Mouse (Mus musculus): ENCODE measurements around the gene Fam180a.

Fam180a gene

GRCm38 (mm10) chr6:35288114-35288761 lies 37.7 kb downstream of the Fam180a start:
- CTCF ChIA-PET: interaction anchor here (0.6 to 1.5 kb wide), 7 partner anchors 13 to 92 kb away, joined by 3 to 12 read pairs (median 3); no protein-coding TSS in a partner anchor
- POLR2A ChIA-PET: interaction anchor here in 3 of 4 experiments (0.5 to 1.9 kb wide), 13 partner anchors 8 to 340 kb away, joined by 3 to 6 read pairs (median 3); partner anchors contain the start of gene Fam180a (in 1 of the 3)

DNA sequence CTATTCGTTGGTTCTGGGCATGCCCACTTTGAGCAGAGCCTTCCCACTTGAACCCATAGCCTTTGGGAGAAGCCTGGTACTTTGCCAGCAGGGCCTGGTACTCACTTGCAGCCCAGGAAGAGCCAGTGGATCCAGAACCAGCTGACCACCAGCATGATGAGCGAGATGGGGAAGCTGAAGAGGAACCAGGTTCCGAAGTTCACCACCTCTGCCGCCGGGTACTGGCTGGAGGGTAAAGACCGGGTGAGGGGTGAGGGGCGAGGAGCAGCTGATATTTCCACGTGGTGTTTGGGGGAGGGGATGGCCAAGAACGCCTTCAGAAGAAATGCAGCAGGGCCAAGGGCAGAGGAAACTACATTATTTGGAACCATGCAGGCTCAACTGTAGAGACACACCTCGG lies 46.6 kb downstream of the Fam180a start:
- CTCF ChIA-PET: no interaction called here
- POLR2A ChIA-PET: interaction anchor here in 2 of 4 experiments (1.0 to 1.6 kb wide), 4 partner anchors 9 to 74 kb away, joined by 3 to 5 read pairs (median 4); no protein-coding TSS in a partner anchor

GRCm38 (mm10) chr6:35277903-35278587 lies 47.9 kb downstream of the Fam180a start:
- ChIA-PET CTCF (interaction anchor here in 1 of 4 experiments (0.6 kb wide), 1 partner anchor 19 kb away, joined by 4 read pairs; no protein-coding TSS in a partner anchor), POLR2A (interaction anchor here in 2 of 4 experiments (0.6 to 1.6 kb wide), 3 partner anchors 9 to 101 kb away, joined by 3 to 10 read pairs (median 7); partner anchors contain the start of gene Nup205 (in 1 of the 2))

- ChIA-PET POLR2A (no interaction called here), CTCF (interaction anchor here in 1 of 4 experiments (1.9 kb wide), 1 partner anchor 75 kb away, joined by 4 read pairs; no protein-coding TSS in a partner anchor)
Measured at GRCm38 (mm10) chr6:35273391-35274082, 52.4 kb downstream of the Fam180a start.

DNA sequence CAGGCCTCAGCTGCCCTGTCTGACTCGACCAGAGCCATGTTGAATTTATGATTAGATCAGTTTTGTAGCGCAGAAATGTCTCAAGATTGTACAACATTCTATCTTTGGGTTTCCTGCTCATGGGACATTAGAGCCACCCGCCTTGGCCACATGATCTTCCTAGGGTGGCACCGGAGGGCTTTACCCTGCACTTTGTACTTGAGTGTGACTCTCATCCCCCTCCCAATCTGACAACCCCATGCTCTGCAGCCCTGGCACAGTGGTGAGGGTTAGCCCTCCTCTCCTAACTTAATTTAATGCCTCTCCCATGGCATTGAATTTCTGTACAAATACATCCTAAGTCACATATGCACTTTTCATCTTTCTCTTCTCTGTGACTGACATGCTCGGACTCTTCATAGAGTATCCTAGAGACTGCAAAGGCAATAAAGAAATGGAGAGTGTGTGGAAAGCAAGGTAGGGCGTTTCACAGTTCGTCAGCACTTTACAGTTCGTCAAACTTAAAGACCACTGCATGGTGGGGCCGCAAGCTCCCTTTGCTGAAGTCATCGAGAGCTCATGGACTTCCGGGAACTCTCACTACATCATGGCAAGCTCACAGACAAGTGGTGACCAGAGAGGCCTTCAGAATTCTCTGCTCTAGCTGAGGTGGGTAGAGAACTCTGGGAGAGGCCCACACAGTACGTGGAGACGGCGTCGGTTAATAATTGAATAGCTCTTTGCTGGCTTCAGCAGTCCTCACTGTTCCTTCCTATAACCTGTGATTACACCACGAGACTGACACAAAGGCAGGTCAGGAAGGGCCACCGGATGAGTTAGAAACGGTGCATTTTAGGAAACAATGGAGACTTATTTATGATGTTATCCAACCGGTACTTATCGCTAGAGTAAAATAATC lies 53.8 kb downstream of the Fam180a start:
- ChIA-PET CTCF (interaction anchor here in 2 of 4 experiments (0.6 to 1.4 kb wide), 2 partner anchors 16 kb away, joined by 5 to 12 read pairs; no protein-coding TSS in a partner anchor), POLR2A (interaction anchor here in 3 of 4 experiments (0.7 to 4.4 kb wide), 14 partner anchors 9 to 271 kb away, joined by 3 to 30 read pairs (median 3); no protein-coding TSS in a partner anchor)

DNA sequence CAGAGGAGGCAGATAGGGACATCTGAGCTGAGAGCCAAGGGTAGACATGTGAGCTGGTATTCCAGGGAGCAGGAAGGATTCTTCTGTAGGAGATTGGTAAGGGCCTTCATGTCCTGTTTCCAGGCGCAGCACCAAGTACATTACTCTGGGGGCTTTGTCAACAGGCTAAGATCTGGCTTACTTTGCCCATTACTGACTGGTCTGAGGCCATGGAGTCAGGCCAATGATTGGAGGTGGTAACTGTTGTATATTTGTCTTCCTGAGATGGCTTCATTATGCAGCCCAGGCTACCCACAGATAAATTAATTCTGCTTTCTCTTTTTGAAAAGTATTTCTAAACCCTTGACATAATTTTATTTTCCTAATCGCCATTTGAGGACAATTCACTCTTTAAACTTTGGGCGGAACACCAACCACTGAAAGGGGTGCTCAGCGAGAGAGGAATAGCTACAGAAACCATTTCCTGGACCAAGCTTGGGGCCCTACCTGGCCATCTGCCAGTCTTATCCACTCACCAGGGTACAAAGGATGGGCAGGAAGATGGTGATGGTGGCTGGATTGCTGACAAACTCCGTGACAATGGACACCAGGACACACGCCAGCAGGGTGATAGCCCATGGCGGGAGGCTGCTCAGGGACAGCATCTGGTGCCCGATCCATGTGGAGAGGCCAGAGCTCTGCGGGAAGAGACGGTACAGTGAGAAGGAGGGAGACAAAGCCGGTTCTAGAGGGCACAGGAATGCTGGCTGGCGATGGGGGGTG lies 54.7 kb downstream of the Fam180a start:
- CTCF ChIA-PET: interaction anchor here in 3 of 4 experiments (0.6 to 3.3 kb wide), 5 partner anchors 12 to 108 kb away, joined by 3 to 12 read pairs (median 5); no protein-coding TSS in a partner anchor
- POLR2A ChIA-PET: interaction anchor here in 3 of 4 experiments (0.7 to 4.4 kb wide), 12 partner anchors 8 to 270 kb away, joined by 3 to 30 read pairs (median 4); no protein-coding TSS in a partner anchor

DNA sequence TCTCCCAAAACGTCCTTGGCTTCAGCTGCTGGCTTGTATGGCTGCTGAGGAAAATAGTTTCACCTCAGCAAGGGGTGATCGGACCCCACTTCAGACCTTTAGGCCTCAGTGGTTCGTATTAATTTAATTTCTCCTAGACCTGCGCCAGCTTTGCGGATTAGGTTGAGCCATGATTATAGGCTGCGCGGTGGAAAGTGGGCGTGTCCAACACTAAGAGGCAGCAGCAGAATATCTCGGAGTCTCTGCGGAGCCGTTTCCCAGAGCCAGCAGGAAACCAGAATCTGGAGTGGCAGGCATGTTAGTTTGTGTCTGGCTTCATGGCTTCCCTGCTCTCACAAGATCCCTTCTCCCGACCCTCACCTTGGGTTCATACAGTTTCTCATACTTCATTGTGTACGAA lies 56.3 kb downstream of the Fam180a start:
- CTCF ChIA-PET: interaction anchor here (1.1 to 3.3 kb wide), 8 partner anchors 9 to 110 kb away, joined by 4 to 11 read pairs (median 4); no protein-coding TSS in a partner anchor
- POLR2A ChIA-PET: interaction anchor here (0.6 to 4.4 kb wide), 20 partner anchors 8 to 953 kb away, joined by 3 to 30 read pairs (median 4); partner anchors contain the start of genes Slc13a4 (in 1 of the 4) and Wdr91 (in 1 of the 4)

DNA sequence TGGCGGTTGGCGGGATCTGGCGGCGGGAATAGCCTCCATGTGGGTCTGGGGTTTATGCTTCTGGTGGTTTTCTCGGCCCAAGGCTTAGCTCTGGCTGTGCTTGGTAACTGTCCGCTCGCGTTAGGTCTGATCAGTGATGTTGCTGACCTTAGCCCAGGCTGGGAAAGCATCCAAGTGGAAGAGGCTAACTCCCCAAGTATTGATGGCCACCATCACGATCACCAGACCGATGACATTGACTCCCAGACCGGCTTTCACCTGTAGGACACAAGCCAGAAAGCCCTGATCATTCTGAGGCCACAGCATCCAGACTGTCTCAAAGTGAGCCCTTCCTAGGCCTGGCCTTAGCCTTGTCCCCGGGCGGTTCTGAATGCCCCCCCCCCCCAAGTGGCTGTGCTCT lies 57.2 kb downstream of the Fam180a start:
- POLR2A ChIA-PET: interaction anchor here (0.5 to 4.4 kb wide), 23 partner anchors 9 to 346 kb away, joined by 3 to 30 read pairs (median 5); no protein-coding TSS in a partner anchor
- CTCF ChIA-PET: interaction anchor here (0.6 to 3.3 kb wide), 9 partner anchors 9 to 694 kb away, joined by 3 to 11 read pairs (median 4); no protein-coding TSS in a partner anchor

DNA sequence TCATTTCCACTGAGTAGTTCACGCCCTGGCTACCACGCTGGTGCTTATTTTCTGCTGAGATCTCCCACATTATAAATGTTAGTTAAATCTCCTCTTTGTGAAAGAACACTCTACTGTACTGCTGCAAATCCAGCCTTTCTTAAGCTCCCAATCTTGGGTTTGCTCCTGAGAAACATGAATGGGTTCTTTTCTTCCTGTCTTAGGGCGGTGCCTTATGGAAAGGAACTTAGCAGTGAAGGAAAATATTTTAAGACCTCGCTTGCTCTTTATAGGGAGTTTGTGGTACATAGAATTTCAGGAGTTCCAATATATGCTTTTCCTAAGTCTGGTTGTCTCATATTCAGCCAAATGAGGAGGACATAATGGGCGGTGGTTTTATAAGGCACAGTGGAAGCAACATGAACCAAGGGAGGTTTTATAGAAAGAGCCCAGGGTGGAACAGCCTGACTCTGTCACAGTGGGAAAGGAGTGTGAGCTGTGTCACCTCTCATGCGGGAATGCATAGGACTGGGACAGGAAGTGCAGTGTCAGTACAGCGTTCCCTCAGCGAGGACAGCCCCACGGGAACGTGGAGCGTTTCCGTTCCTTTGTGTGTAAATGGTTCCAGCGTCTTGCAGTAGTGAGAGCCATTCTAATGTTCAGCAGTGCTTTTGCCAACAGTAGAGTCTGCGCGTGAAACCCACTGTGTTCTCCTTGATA lies 60.2 kb downstream of the Fam180a start:
- CTCF ChIA-PET: interaction anchor here in 1 of 4 experiments (0.5 kb wide), 1 partner anchor 267 kb away, joined by 4 read pairs; no protein-coding TSS in a partner anchor
- POLR2A ChIA-PET: interaction anchor here in 2 of 4 experiments (0.9 to 1.5 kb wide), 4 partner anchors 11 to 104 kb away, joined by 3 read pairs; no protein-coding TSS in a partner anchor
